Mouse (Mus musculus): ENCODE data around the gene Arhgap17. TPM values are rescaled to one million over a fixed set of nuclear protein-coding genes. Genes with fewer than 3 reads are reported as not detected.

The Arhgap17 gene
- polyA plus RNA-seq, 1 experiment, result 27.9 TPM

DNA sequence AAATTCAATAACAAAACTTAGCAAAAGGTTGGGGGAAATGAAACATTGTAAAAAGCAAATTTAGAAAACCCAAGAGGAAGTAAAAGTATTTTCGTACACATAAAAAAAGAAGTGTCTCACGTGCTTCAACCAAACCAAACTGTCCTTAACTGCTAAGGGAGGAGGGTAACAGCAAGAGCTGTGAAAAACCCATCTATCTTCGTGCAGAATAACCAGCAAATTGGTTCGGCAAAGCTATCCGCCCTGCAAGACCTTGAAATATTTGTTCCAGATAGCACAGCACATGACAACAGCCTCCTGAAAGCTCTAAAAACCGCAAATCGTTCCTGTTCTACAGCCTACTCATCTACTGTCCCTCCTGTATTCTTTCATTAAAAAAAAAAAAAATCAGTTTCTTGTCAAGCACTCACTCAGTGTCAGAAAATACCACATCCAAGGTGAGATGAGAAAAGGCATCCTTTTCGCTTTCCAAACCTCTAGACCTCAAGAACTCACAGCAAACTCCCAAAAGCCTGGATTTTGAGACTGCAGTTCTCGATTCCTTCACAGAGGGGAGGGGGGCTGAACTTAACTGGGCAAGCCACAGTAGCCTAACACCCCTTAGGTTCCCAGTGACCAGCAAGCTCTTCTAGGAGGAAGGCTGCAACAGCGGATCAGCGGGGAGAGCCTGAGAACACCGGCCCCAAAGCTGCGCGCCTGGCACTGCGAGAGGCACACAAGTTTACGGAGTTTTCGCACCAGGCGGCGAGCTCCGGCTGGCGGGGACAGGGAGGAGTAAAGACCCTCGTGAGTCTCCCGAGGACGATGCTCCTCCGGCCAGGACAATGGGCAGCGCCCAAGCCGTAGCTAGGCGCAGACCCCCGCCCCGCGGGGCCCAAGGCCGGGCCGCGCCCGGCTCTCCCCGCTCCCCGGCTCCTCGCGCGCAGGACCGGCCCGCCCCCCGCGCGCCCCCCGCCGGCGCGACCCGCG, 653 bp downstream of the Arhgap17 start:
- DNase-seq (ENCODE audit: low read depth), result no peak

DNA sequence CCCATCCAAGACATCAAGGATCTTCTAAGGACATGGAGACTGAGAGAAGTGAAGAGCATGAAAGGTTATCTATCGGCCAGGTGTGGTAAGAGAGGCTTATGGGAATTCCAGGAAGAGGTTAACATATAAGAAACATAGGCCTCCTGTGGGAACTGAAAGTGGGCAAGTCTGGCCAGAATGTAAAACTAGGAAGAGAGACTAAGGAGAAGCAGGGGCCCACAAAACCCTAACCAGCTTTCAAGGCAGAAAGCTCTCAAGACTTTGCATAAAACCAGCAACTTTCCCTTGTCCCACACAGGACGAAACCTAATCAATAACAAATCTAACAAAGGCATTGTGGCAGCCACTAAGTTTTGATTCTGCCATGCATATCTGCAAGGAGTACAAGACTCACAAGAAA, 1.5 kb downstream of the Arhgap17 start:
- no peak for DNase-seq (ENCODE audit: low read depth)

DNA sequence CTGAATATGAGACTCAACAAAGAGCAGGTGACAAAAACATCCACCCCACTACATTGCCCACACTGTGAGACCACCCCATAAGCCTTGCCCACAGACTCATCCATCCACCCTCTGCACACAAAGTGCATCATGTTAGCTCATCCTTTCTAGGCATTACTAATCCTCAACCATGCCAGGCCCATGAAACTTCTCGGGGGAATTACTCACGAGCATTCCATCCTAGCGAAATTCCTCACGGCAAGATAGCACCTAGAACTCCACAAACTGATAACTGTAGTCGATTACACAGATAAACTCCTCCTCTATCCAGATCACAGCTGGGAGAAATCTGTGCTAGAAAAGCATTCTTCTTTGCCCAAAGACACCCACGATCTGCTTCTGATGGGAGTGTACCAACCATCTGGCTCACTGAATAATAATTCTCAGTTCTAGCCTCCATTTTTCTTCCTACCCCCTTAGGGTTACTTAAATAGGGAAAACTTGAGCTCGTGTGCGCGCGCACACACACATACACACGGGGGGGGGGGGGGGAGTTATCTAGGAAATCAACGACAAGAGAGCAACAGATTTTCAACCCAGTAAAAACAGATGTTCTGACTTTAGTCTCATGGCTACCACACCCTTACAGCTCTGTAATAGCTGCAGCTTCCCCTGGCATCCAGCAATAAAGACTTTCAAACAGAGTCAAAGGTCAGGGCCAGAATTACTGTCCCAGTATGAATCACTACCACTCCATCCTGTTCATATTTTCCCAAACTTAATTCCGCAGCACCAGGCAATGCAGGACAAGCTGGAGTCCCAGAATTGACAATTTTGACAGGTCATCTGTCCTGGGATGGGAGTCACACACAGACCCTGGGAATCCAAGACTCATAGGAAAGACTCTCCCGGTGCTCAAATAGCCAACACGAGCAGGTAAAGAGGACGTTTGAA, 2.2 kb downstream of the Arhgap17 start:
- no peak for DNase-seq (ENCODE audit: low read depth)

DNA sequence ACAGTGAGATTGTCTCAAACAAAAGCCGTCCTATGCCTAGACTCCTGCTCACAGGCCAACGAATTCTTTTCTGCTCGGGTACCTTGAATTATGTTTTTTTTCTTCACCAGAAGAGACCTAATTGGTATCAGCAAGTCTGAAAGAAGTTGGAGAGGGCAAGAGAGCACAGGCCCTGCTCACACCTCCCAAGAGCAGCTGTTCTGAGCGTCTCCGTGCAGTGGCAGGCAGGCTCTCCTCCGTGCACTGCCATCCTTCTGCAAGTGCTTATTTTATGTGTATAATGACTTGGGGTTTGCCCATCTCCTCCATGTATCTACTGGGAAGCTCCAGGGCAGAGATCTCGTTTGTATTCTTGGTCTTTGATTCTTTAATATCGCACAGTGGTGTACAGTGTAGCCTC, 2.9 kb downstream of the Arhgap17 start:
- DNase-seq (ENCODE audit: low read depth), result no peak

DNA sequence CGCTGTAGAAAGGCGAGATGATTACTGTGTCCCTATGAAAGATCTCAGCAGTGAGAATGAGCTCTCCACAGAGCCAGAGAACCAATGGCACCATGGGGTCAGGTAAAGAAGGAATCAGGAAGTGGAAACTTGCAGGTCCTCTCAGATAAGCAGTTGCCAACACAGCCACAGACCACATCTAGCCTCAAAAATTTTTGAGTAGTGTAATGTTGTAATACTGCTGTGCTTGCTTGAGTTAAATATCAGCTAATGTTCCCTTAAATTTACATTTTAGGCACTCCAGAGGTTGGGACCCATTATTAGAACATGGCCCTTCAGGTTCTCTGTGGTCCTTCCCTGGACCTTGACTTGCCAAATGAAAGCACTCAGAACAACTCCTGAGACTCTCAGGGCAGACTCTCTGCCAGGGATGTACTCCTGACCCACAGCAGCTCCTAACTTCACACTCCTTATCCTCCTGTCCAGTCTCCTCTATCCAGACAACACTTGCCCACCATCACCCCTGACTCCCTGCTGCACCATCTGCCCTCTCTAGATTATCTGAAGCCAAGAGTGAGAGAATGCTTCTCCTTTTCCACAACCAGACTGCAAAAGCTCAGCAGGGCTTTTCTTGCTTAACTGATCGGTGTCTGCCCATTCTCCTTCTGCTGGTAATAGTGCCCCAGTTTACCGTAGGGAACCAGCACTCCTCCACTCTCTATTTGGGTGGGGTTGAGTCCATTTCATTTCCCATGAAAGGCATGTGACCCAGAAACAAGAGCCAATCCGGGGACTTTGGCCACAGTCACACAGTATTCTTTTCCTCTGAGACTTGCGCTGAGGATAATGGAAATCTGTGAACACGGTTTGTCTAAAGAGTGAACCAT, 3.6 kb downstream of the Arhgap17 start:
- DNase-seq (ENCODE audit: low read depth), result no peak

DNA sequence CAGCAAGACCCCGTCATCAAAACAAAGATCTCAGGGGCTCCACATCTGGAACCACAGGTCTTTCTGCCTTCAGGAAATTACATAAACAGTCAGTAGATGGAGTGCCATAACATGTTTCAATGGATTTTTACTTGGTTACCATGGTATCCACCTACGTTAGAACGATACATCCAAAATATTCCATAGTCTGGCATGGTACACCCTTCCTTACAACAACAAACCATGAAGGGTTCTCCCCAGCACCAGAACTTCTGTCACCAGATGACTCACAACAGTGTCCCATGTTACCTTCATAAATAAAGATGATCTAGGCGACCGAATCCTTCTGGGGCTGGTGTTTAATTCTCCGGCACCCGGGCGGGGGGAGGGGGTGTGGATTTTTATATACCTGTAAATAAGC, 5.7 kb downstream of the Arhgap17 start:
- DNase-seq (ENCODE audit: low read depth), result no peak

DNA sequence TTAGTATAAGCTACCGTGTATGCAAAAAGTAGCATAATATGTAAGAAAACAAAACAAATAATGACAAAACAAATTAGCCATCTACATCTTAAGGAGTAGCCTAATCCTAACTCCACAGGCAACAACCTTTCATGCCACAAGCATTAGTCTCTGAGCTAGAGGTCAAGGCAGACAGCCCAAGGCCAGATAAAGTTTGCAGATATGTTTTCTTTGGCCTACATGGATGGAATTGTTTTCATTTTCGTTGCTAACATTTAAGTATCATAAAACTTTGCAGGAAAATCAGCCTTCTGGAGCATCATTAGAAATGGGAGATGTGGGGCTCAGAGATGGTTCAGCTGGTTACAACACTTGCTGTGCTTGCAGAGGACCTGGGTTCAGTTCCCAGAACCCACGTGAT, 6.9 kb downstream of the Arhgap17 start:
- DNase-seq (ENCODE audit: low read depth), result no peak

DNA sequence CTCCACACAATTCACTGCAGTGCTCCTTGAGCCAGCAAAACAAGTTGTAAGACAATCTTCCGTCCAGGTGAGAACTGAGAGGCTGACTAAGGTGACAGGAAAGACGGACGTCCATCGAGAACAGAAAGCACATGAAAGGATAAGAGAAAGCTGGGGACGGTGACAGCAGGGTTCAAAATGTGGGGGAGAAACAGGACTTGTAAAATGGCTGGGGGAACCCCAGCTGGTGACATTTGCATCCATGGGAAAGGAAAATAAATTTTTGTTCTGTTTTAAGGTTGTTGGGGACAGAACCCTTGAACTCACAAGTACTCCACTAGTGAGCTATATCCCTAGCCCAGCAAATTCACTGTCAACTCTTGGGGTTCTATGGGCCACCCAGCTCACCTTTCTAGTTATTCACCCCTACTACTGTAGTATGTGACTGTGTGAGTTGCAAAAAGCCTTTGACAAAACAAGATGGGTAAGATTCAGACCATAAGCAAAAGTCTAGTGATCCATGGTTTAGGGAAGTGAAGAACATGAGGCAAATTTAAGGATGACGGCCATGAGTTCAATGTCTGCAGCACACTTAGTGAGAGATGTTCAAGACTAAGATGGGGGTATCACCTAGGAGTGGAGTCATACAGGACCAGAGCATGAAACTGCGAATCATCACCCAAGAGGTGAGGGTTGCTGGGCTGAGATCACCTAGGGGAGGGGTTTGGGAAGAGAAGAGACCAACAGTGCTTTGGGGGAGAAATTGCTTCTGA, 8.3 kb downstream of the Arhgap17 start:
- no peak for DNase-seq (ENCODE audit: low read depth)

DNA sequence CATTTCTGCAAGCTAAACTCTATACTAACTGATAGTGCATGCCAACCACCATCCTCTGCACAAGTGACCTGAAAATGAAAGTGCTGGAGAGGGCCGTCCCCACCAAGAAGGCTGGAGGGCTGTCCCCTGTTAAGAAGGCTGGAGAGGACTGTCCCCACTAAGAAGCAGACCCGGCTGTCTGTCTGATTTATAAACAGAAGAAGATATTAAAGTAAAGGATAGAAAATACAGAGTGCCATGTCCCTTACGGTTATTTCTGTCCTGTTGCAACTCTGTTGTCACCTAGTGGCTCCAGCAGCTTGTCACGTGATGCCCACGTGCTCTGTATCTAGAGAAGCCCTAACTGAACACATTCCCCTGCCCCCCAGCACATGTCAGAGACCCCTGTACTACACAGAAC, 9.5 kb downstream of the Arhgap17 start:
- no peak for DNase-seq (ENCODE audit: low read depth)

DNA sequence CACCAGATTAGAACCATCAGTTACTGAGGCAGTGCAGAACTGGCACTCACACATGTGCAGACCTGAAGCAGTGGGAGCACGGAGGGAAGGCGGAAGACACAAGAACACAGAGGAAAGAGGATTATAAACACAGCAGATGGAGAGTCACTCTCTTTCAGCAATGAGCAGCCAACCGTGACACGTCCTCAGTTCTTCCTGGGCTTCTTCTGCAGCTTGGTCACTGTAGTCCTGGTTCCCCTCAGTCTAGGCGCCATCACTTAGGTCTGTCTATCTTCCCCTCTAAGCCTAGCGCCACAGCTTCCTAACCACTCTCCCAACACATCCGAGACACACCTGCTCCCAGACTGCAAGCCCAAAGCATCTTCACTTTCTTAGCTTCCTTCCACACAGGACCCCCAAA, 10.6 kb downstream of the Arhgap17 start:
- DNase-seq (ENCODE audit: low read depth), result no peak

DNA sequence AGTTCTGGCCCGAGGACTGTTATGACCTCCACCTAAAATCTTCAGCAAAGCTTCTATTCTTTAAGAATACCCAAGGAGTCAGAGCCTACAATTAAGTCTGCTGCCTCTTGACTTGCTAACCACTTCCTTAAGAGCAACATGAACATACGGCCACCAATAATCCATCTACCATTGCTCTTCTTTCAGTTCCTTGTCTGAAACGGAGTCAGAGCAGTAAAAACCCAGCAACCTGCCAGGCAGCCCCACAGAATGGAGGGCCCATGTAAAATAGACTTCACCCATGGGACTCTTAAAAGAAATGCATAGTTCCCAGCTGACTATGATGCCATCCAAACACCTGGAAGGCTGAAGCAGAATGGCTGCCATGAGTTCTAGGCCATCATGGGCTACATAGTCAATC, 13.6 kb downstream of the Arhgap17 start:
- no peak for DNase-seq (ENCODE audit: low read depth)

DNA sequence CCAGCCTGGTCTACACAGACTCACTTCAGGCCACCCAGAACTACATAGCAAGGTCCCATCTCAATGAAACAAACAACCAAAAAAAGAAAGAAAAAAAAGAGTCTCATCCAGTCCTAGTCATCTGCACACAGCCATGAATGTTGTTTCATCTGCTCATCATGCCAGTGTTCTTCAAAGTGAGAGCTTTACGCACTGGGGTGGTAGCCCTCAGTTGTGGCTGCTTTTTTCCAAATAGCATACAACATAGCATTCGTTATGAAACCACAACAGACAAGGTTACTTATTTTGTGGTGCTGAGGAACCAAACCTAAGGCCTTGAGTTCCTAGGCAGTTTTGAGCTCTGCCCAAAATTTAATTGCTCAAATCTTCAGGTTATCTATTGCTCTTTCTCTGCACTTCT, 14.9 kb downstream of the Arhgap17 start:
- DNase-seq (ENCODE audit: low read depth), result no peak

DNA sequence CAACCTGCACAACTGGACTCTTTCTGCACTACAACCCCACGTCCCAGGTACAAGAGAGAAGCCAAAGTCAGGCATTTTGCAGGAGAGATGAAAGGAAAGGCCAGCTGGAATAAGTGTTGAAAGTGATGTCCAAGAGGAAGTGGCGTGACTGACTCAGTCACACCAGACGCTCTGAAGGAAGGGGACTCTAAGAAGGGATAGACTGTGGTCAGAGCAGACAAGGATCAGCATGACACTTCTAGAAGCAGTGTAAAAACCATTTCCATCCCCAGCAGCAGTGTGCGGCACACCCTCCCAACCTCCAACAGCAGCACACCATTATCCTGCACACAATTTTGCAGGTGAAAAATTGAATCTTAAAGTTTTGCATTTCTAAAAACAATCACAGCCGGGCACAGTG, 15.3 kb downstream of the Arhgap17 start:
- DNase-seq (ENCODE audit: low read depth), result no peak

DNA sequence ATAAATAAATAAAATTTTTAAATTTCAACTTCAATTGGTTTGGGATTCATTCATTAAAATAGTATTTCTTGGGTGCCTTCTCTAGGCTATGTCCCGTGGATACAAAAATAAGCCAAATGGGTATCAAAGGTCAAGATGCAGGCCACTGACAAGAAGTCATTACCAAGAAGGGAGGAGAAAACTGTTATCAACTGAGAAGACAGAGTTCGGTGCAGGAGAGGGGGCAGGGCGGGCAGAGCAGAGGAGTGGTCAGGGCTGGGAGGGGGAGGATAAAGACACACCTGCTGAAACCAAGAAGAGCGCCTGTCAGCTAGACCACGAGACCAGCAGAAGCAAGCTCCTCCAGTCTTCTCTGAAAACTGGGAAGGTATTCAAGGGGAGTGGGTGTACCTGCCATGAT, 15.8 kb downstream of the Arhgap17 start:
- no peak for DNase-seq (ENCODE audit: low read depth)

DNA sequence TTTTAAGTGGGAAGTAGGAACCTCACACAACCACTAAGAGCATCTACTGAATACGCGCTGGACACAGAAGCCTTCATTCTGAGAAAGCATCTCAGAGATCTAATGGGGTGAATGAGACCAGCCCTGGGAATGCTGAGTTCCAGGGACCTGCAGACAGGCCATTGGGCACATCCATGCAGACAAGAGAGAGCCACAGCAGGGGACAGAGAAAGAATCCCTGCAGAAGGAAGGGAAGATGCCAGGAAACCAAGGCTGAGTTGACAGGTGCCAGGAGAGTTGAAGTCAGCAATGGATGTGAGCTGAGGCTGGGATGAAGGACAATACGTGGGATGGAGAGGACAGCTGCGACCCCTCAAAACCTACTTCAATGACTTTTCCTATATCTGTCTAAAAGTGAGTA, 16.6 kb downstream of the Arhgap17 start:
- no peak for DNase-seq (ENCODE audit: low read depth)

DNA sequence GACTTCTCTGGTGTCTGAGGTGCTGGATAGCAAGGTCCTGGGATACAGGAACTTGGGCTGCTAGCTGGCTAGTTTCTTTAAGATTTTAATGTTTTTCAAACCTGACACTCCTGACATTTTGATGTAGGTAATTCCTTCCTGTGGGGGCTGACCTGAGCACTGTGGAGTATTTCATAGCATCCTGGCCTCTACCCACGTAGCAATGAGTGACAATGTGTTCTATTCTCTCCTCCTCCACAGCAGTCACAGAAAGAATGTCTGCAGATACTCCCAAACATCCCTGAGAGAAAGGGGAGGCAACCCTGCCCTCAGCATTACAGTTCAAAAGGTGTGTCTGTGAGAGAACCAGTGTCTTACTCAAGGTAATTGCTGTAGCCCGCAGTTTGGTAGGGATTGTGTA, 19.5 kb downstream of the Arhgap17 start:
- no peak for DNase-seq (ENCODE audit: low read depth)

DNA sequence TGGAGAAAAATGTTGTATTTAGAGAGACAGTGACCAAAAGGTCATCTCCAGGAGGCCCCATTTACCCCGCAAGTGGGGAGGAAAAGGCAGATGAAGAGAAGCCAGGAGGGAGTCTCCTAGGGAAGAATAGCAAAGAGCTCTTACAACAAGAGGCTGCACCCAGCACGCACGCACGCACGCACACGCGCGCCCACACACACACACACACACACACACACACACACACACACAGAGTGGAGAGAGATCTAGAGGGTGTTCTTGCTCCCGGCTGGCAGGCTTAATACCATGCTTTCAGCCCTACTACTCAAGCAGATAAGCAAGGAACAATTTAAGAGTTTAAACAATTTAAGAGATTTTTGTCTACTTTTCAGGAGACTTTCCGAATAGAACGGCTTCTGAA, 19.9 kb downstream of the Arhgap17 start:
- no peak for DNase-seq (ENCODE audit: low read depth)

DNA sequence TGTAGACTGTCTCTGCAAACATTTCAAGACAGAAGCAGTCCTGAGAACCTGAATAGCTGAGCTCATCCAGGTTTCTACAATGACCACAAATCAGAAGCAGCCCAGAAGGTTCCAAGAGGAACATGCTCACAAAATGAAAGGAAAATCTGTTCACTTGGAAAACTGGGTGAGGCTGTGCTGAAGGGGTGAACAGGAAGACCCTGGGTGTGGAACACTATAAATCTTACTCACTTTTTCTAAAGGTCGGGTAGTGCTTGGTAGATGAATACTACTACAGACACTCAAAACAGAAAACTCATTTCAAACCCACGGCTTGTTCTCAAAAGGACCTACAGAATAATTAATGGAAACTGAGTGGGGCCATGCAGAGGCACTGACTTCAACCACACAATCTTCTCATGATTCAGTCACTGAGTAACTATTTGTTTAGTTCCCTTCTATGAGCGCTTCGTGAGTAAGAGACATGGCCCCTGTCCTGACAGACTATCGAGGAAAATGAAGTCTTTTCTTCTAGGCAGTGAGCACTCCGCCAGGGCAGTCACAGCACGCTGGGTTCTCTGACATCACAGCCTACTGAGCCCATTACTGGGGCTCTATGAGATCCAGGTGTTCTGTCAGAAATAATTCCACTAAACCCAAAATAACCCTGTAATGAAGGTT, 23.0 kb downstream of the Arhgap17 start:
- DNase-seq (ENCODE audit: low read depth), result no peak

DNA sequence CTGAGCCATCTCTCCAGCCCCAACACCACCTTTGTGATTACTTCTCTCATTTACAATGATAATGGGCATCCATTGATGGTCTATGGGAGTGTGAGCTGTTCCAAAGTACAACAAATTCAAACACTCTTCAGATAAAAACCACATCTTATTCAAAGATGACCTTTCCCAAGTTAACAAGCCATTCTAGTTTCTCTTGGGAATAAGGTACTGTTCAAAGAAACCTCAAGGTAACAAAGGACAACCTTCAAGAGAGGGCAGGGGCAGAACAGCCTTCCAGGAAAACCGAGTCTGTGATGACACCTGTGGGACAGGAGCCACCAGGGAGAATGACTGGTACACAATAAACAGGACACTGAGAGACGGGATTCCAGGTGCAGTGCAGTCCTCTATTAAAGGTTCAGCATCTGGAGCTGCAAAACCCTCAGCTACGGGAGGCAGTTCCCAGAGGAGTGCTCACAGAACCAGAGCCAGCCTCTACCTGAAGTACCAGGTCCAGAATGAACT, 24.6 kb downstream of the Arhgap17 start:
- DNase-seq (ENCODE audit: low read depth), result no peak

DNA sequence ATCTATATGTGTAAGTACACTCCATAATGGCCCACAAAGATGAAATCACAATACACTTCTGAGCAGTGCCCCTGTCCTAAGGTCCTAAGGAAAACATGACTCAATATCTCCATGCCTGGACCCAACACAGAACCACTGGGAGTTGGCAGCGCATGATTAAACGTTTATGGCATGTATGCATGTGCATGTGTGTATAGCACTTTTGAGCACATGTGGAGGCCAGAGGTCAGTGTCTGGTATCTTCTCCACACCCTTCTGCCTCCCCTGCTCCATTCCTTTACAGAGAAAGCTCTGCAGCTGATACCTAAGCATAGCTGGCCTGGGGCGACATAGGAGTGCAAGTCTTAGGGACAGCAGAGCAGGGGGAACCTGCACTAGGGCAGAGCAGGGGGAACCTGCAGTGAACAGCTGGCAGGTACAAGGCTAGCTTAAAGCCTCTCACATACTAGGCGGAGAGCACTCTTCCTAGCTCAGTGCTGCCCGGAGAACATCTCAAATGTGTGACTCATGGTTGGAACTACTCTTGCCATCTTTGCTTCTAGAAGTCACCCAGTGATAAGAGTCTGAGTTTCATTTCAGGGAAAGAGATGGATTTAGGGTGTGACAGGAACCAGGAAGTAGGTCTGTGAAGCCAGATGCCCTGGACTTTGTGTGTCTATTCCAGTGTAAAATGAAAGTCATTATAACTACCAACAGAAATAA, 25.5 kb downstream of the Arhgap17 start:
- DNase-seq (ENCODE audit: low read depth), result no peak
